Mouse (Mus musculus): Measurements from ENCODE around the gene Unc13d. TPM values are rescaled to one million over a fixed set of nuclear protein-coding genes. Genes with fewer than 3 reads are reported as not detected.

Gene Unc13d
- polyA plus RNA-seq, 1 experiment from 2014 or later = 1.3 TPM

Other genes starting within 250 kb of the Unc13d start
- 0.10 TPM in 1 of 2 replicates, not detected in the other for gene Myo15b, start 219.6 kb downstream of the Unc13d start, polyA plus RNA-seq (2015; fragmentation: Nextera tagmentation; extraction: Ambion mirVana)
- 0.85 and 1.7 TPM in 2 replicates for gene Smim5, start 178.0 kb downstream of the Unc13d start, polyA plus RNA-seq (2015; fragmentation: Nextera tagmentation; extraction: Ambion mirVana)
- 0.94 and 1.2 TPM in 2 replicates for gene Smim6, start 165.9 kb downstream of the Unc13d start, polyA plus RNA-seq (2015; fragmentation: Nextera tagmentation; extraction: Ambion mirVana)
- gene Sap30bp, start 144.7 kb downstream of the Unc13d start, polyA plus RNA-seq (2015; fragmentation: Nextera tagmentation; extraction: Ambion mirVana) = 57.7 and 59.4 TPM in 2 replicates
- 22.5 and 23.5 TPM in 2 replicates for gene Recql5, start 144.5 kb downstream of the Unc13d start, polyA plus RNA-seq (2015; fragmentation: Nextera tagmentation; extraction: Ambion mirVana)
- 1.9 and 2.7 TPM in 2 replicates for gene Itgb4, start 103.3 kb downstream of the Unc13d start, polyA plus RNA-seq (2015; fragmentation: Nextera tagmentation; extraction: Ambion mirVana)
- gene Galk1, start 65.2 kb downstream of the Unc13d start, polyA plus RNA-seq (2015; fragmentation: Nextera tagmentation; extraction: Ambion mirVana) = 73.9 and 74.4 TPM in 2 replicates
- gene H3f3b, start 50.0 kb downstream of the Unc13d start, polyA plus RNA-seq (2015; fragmentation: Nextera tagmentation; extraction: Ambion mirVana) = 2,165 and 2,421 TPM in 2 replicates
- 32.4 and 33.1 TPM in 2 replicates for gene Unk, start 47.6 kb downstream of the Unc13d start, polyA plus RNA-seq (2015; fragmentation: Nextera tagmentation; extraction: Ambion mirVana)
- 136 and 153 TPM in 2 replicates for gene Wbp2, start 9.0 kb upstream of the Unc13d start, polyA plus RNA-seq (2015; fragmentation: Nextera tagmentation; extraction: Ambion mirVana)
- 4.3 and 5.5 TPM in 2 replicates for gene Trim47, start 49.2 kb upstream of the Unc13d start, polyA plus RNA-seq (2015; fragmentation: Nextera tagmentation; extraction: Ambion mirVana)
- gene Trim65, start 53.2 kb upstream of the Unc13d start, polyA plus RNA-seq (2015; fragmentation: Nextera tagmentation; extraction: Ambion mirVana) = 2.7 and 3.7 TPM in 2 replicates
- gene Mrpl38, start 60.9 kb upstream of the Unc13d start, polyA plus RNA-seq (2015; fragmentation: Nextera tagmentation; extraction: Ambion mirVana) = 69.1 and 78.3 TPM in 2 replicates
- 52.5 and 58.5 TPM in 2 replicates for gene Fbf1, start 90.2 kb upstream of the Unc13d start, polyA plus RNA-seq (2015; fragmentation: Nextera tagmentation; extraction: Ambion mirVana)
- 75.2 and 83.0 TPM in 2 replicates for gene Ten1, start 120.9 kb upstream of the Unc13d start, polyA plus RNA-seq (2015; fragmentation: Nextera tagmentation; extraction: Ambion mirVana)
- gene Acox1, start 121.1 kb upstream of the Unc13d start, polyA plus RNA-seq (2015; fragmentation: Nextera tagmentation; extraction: Ambion mirVana) = 53.5 and 55.9 TPM in 2 replicates
- 0.59 and 0.73 TPM in 2 replicates for gene Evpl, start 160.1 kb upstream of the Unc13d start, polyA plus RNA-seq (2015; fragmentation: Nextera tagmentation; extraction: Ambion mirVana)
- 64.0 and 64.4 TPM in 2 replicates for gene Srp68, start 196.3 kb upstream of the Unc13d start, polyA plus RNA-seq (2015; fragmentation: Nextera tagmentation; extraction: Ambion mirVana)
- 1.1 and 1.2 TPM in 2 replicates for gene Galr2, start 203.0 kb upstream of the Unc13d start, polyA plus RNA-seq (2015; fragmentation: Nextera tagmentation; extraction: Ambion mirVana)
- 81.5 and 88.7 TPM in 2 replicates for gene Exoc7, start 229.3 kb upstream of the Unc13d start, polyA plus RNA-seq (2015; fragmentation: Nextera tagmentation; extraction: Ambion mirVana)